Comparison of ENCODE assay signal across 8 mouse cellular contexts in genomic region chr2:21368351-21369170, GRCm38 (mm10). TPM values are rescaled to one million over a fixed set of nuclear protein-coding genes. Genes with fewer than 3 reads are reported as not detected.
DNase-seq lines count a peak whose midpoint lies in the region; ATAC-seq and TF ChIP-seq lines count a peak whose summit lies in the region.

No protein-coding gene starts in this region.

- WGBS in kidney, embryonic 15.5 days, result 11% methylated on average over 44 of the region's 44 CpGs
- WGBS in embryonic facial prominence, embryonic 11.5 days, result 12% methylated on average over 44 of the region's 44 CpGs
- WGBS in hindbrain, postnatal 0 days, result 11% methylated on average over 44 of the region's 44 CpGs
- WGBS in thymus, adult 2 months, result 22% methylated on average over 44 of the region's 44 CpGs

- no peak for TF ChIP-seq POLR2A in brain, embryonic 14.5 days (IDR thresholded peaks at IDR 0.05; ENCODE audit: borderline replicate concordance, extremely low read depth, insufficient read depth, insufficient read length, poor library complexity, severe bottlenecking)
- TF ChIP-seq POLR2A in thymus, adult 2 months (IDR thresholded peaks at IDR 0.05; ENCODE audit: control insufficient read depth, extremely low read depth, insufficient read depth, low read length, poor library complexity), result no peak

- H3K27ac ChIP-seq in kidney, embryonic 15.5 days, result no peak overlapping the region
- H3K27ac ChIP-seq in embryonic facial prominence, embryonic 11.5 days (replicated peaks; ENCODE audit: low read depth, low read length), result no peak overlapping the region
- no peak overlapping the region for H3K27ac ChIP-seq in hindbrain, postnatal 0 days
- H3K27ac ChIP-seq in thymus, adult 2 months (ENCODE audit: control insufficient read depth, insufficient read depth, low read length), result no peak overlapping the region

- no peak overlapping the region for H3K9ac ChIP-seq in kidney, embryonic 15.5 days
- H3K9ac ChIP-seq in embryonic facial prominence, embryonic 11.5 days (replicated peaks; ENCODE audit: low read length), result no peak overlapping the region
- peak overlapping the region; percentile 64 for H3K9ac ChIP-seq in hindbrain, postnatal 0 days (replicated peaks; ENCODE audit: low read length)

- H3K36me3 ChIP-seq in kidney, embryonic 15.5 days, result no peaks in the 10 kb centered on the region
- H3K36me3 ChIP-seq in embryonic facial prominence, embryonic 11.5 days (replicated peaks; ENCODE audit: control insufficient read depth, insufficient read depth, low read depth, low read length), result no peaks in the 10 kb centered on the region
- no peaks in the 10 kb centered on the region for H3K36me3 ChIP-seq in hindbrain, postnatal 0 days (ENCODE audit: insufficient read depth, low read length)
- H3K36me3 ChIP-seq in thymus, adult 2 months (ENCODE audit: control insufficient read depth, insufficient read depth, low read length), result no peaks in the 10 kb centered on the region

- DNase-seq in kidney, adult 8-10 months, result no peak
- DNase-seq in brain, embryonic 14.5 days (ENCODE audit: low read depth), result peak; percentile 20
- DNase-seq in embryonic facial prominence, embryonic 11.5 days (ENCODE audit: low spot score), result peak; percentile 59
- peak; percentile 15 for DNase-seq in hindbrain, postnatal 0 days (ENCODE audit: low spot score)
- DNase-seq in neural tube, embryonic 10.5 days (ENCODE audit: extremely low spot score, low spot score), result peak; percentile 40
- no peak for DNase-seq in urinary bladder, postnatal 14 days (ENCODE audit: low spot score)
- DNase-seq in thymus, adult 2 months, result no peak

- peak; percentile 81 for ATAC-seq in kidney, embryonic 15.5 days (replicated peaks; ENCODE audit: low FRiP score)
- peak; percentile 50 for ATAC-seq in embryonic facial prominence, embryonic 11.5 days (replicated peaks; ENCODE audit: insufficient number of reproducible peaks, low FRiP score, low TSS enrichment, low read depth)
- ATAC-seq in hindbrain, postnatal 0 days, result peak; percentile 28

- H3K27me3 ChIP-seq in kidney, embryonic 15.5 days, result peaks cover 32% of the 10 kb centered on the region
- peaks cover 14% of the 10 kb centered on the region for H3K27me3 ChIP-seq in embryonic facial prominence, embryonic 11.5 days (ENCODE audit: control insufficient read depth, insufficient read depth, low read length)
- H3K27me3 ChIP-seq in hindbrain, postnatal 0 days (ENCODE audit: insufficient read depth, low read length), result no peaks in the 10 kb centered on the region; the same call in 1 of the 2 replicates
- no peaks in the 10 kb centered on the region; the same call in 1 of the 2 replicates for H3K27me3 ChIP-seq in thymus, adult 2 months (ENCODE audit: control insufficient read depth, insufficient read depth, low read length)

- no peak overlapping the region for H3K4me3 ChIP-seq in kidney, embryonic 15.5 days (replicated peaks)
- H3K4me3 ChIP-seq in embryonic facial prominence, embryonic 11.5 days (ENCODE audit: low read depth, low read length), result no peak overlapping the region
- peak overlapping the region; percentile 66 for H3K4me3 ChIP-seq in hindbrain, postnatal 0 days (ENCODE audit: low read length)
- no peak overlapping the region for H3K4me3 ChIP-seq in thymus, adult 2 months (ENCODE audit: control insufficient read depth, insufficient read depth, low read length)

- no peak overlapping the region for H3K4me2 ChIP-seq in kidney, embryonic 15.5 days
- no peak overlapping the region for H3K4me2 ChIP-seq in embryonic facial prominence, embryonic 11.5 days (ENCODE audit: low read depth, low read length)
- peak overlapping the region; percentile 77 for H3K4me2 ChIP-seq in hindbrain, postnatal 0 days (ENCODE audit: low read depth, low read length)

- peaks cover 10% of the 10 kb centered on the region for H3K4me1 ChIP-seq in kidney, embryonic 15.5 days
- H3K4me1 ChIP-seq in embryonic facial prominence, embryonic 11.5 days (ENCODE audit: control insufficient read depth, insufficient read depth, low read length), result no peaks in the 10 kb centered on the region
- H3K4me1 ChIP-seq in hindbrain, postnatal 0 days (ENCODE audit: insufficient read depth, low read length), result no peaks in the 10 kb centered on the region
- no peaks in the 10 kb centered on the region for H3K4me1 ChIP-seq in thymus, adult 2 months (replicated peaks; ENCODE audit: control insufficient read depth, insufficient read depth, low read length)

- no peak for TF ChIP-seq CTCF in brain, embryonic 14.5 days (IDR thresholded peaks at IDR 0.05; ENCODE audit: borderline replicate concordance, extremely low read depth, insufficient read depth, insufficient read length)
- no peak for TF ChIP-seq CTCF in hindbrain, postnatal 0 days (IDR thresholded peaks at IDR 0.05; ENCODE audit: low read depth)
- no peak for TF ChIP-seq CTCF in thymus, adult 2 months (IDR thresholded peaks at IDR 0.05; ENCODE audit: borderline replicate concordance, control insufficient read depth, extremely low read depth, insufficient read depth, low read length, poor library complexity)

- no peaks in the 10 kb centered on the region for H3K9me3 ChIP-seq in kidney, embryonic 15.5 days (replicated peaks)
- no peaks in the 10 kb centered on the region for H3K9me3 ChIP-seq in embryonic facial prominence, embryonic 11.5 days (replicated peaks; ENCODE audit: control insufficient read depth, low read length)
- no peaks in the 10 kb centered on the region for H3K9me3 ChIP-seq in hindbrain, postnatal 0 days (ENCODE audit: low read length)

RNA-seq across cellular contexts. Expression of gene Gpr158, which starts 1.2 kb away (rescaled TPM):
- polyA plus RNA-seq in kidney, embryonic 15.5 days (2015; fragmentation: Nextera tagmentation; extraction: Ambion mirVana), result 0.04 TPM in 1 of 2 replicates, not detected in the other
- 2.6 and 4.5 TPM in 2 replicates for polyA plus RNA-seq in brain, embryonic 14.5 days (2012; rRNA removed)
- polyA plus RNA-seq in embryonic facial prominence, embryonic 11.5 days (2014; fragmentation: Nextera tagmentation; extraction: Ambion mirVana), result 0.08 and 0.21 TPM in 2 replicates
- total RNA-seq in hindbrain, postnatal 0 days (2014; rRNA removed), result 19.1 and 22.0 TPM in 2 replicates
- 3.1 and 3.6 TPM in 2 replicates for polyA plus RNA-seq in hindbrain, postnatal 0 days (2015; fragmentation: Nextera tagmentation; extraction: Ambion mirVana)
- polyA plus RNA-seq in thymus, adult 2 months (2012; rRNA removed), result 0.01 and 0.03 TPM in 2 replicates

Comparison
In these comparisons a context has a peak if more than half of its experiments do, and no peak if none do; other contexts are left out.
1. ATAC-seq: peak in every context shown above with its lines; median percentile 81 in kidney, embryonic 15.5 days; 50 in embryonic facial prominence, embryonic 11.5 days; 28 in hindbrain, postnatal 0 days.
2. DNase-seq: peak in brain, embryonic 14.5 days (single experiment), embryonic facial prominence, embryonic 11.5 days (single experiment), hindbrain, postnatal 0 days (single experiment) and neural tube, embryonic 10.5 days (single experiment); none in kidney, adult 8-10 months (0 of 2), urinary bladder, postnatal 14 days (single experiment) and thymus, adult 2 months (single experiment).